Mouse (Mus musculus): ENCODE data around the gene Mapk11. TPM values are rescaled to one million over a fixed set of nuclear protein-coding genes. Genes with fewer than 3 reads are reported as not detected.

Gene Mapk11
- total and polyA plus RNA-seq, 3 experiments, result 0.04 TPM; not detected in 1

DNA sequence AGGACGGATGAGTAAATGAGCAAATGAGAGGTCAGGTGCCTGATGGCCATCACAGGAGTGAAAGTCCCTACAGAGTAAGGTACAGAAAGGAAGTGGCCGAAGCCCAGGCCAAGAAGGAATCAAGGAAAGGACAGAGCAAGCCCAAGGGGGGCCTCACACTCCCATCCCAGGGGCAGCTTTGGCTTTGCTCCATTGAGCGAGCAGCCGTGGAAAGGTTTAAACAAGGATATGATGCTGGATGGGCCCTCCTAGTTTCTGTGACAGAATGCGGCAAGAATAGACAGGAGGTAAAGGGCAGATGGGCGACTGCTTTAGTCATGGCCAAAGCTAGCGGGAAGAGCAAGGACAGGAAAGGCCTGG lies 11.4 kb downstream of the Mapk11 start:
- Histone ChIP-seq H3K9ac (ENCODE audit: control insufficient read depth, low read depth, low read length, poor library complexity, severe bottlenecking) (no peak overlapping the region), H3K4me3 (ENCODE audit: control insufficient read depth in 1 of 2, insufficient read depth in 1 of 2, low read depth in 2 of 2, low read length in 2 of 2) (no peak overlapping the region), H3K36me3 (ENCODE audit: control insufficient read depth in 1 of 2, insufficient read depth in 2 of 2, low read length in 2 of 2) (no peaks in the 10 kb centered on the region), H3K79me2 (ENCODE audit: control insufficient read depth, insufficient read depth, low read length, poor library complexity) (no peaks in the 10 kb centered on the region), H3K4me1 (ENCODE audit: control insufficient read depth in 1 of 2, insufficient read depth in 2 of 2, low read length in 2 of 2) (no peaks in the 10 kb centered on the region), H3K9me3 (replicated peaks; ENCODE audit: insufficient read depth, low read length) (no peaks in the 10 kb centered on the region), H3K27me3 (ENCODE audit: control insufficient read depth in 1 of 2, insufficient read depth in 2 of 2, low read length in 2 of 2) (no peaks in the 10 kb centered on the region; a peak in 1 of 4 replicates), H3K27ac (ENCODE audit: control insufficient read depth, low read depth, low read length) (no peak overlapping the region)
- TF ChIP-seq TAL1 (IDR thresholded peaks at IDR 0.05; ENCODE audit: low read length), result no peak
- TF ChIP-seq MYC (IDR thresholded peaks at IDR 0.05; ENCODE audit: low read depth, low read length), result no peak
- no peak for TF ChIP-seq ZC3H11A (IDR thresholded peaks at IDR 0.05; ENCODE audit: low read depth, low read length)
- no peak for TF ChIP-seq MAX (IDR thresholded peaks at IDR 0.05; ENCODE audit: low read length)
- TF ChIP-seq KAT2A (conservative IDR thresholded peaks at IDR 0.05; ENCODE audit: low read depth, low read length), result no peak
- no peak for TF ChIP-seq MAZ (IDR thresholded peaks at IDR 0.05; ENCODE audit: low read depth, low read length)
- no peak for TF ChIP-seq ZMIZ1 (IDR thresholded peaks at IDR 0.05; ENCODE audit: low read depth, low read length)
- TF ChIP-seq CTCF (IDR thresholded peaks at IDR 0.05 in 2 of 3, conservative IDR thresholded peaks at IDR 0.05 in 1 of 3; ENCODE audit: control insufficient read depth in 1 of 3, insufficient read depth in 1 of 3, low read depth in 2 of 3, low read length in 3 of 3, poor library complexity in 1 of 3, severe bottlenecking in 1 of 3), result no peak
- no peak for TF ChIP-seq POLR2AphosphoS2 (IDR thresholded peaks at IDR 0.05; ENCODE audit: low read length)
- TF ChIP-seq CHD2 (IDR thresholded peaks at IDR 0.05; ENCODE audit: low read length), result no peak
- no peak for TF ChIP-seq GABPA (IDR thresholded peaks at IDR 0.05; ENCODE audit: low read depth, low read length)
- TF ChIP-seq POLR2AphosphoS5 (IDR thresholded peaks at IDR 0.05; ENCODE audit: borderline replicate concordance, low read depth, low read length), result no peak
- no peak for TF ChIP-seq SMC3 (IDR thresholded peaks at IDR 0.05; ENCODE audit: low read depth, low read length)
- TF ChIP-seq EP300 (IDR thresholded peaks at IDR 0.05; ENCODE audit: low read depth in 1 of 2, low read length in 2 of 2), result no peak
- TF ChIP-seq POLR2A (IDR thresholded peaks at IDR 0.05; ENCODE audit: control insufficient read depth in 1 of 2, insufficient read depth in 1 of 2, low read depth in 1 of 2, low read length in 2 of 2, poor library complexity in 1 of 2), result no peak
- no peak for TF ChIP-seq SIN3A (IDR thresholded peaks at IDR 0.05; ENCODE audit: low read length)
- no peak for TF ChIP-seq ETS1 (IDR thresholded peaks at IDR 0.05; ENCODE audit: low read depth, low read length)
- TF ChIP-seq E2F4 (IDR thresholded peaks at IDR 0.05; ENCODE audit: borderline replicate concordance, low read depth, low read length), result no peak
- no peak for DNase-seq (ENCODE audit: low read depth, low spot score)

DNA sequence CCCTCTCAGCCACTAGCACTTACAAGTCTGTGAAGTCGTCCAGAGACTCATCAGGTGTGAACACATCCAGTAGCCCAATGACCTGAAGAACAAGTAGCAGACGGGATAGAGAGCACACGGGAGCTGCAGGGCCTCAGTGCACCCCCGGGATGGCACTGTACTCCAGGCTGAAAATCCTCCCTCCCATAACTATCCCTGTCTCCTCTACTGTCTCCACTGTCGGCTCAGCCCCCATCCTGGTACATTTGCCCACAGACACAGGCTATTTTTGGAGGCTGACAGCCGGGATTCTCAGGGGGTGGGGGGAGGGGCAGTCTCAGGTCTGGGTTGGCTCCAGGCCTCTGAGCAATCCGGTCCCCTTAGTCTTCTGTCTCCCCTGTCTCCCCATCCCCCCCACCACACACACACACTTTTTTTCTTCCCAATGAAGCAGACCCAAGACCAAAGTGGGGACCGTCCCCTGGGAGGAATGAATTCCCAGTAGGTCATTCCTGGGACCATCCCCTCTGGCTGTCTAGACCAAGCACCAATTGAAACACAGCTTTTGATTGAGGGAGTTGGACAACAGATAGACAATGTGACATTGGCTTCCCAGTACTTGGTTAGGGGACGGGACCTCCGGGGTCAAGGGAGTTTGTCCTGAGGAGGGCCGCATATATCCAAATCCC lies 11.9 kb downstream of the Mapk11 start:
- Histone ChIP-seq H3K9me3 (replicated peaks; ENCODE audit: insufficient read depth, low read length) (no peaks in the 10 kb centered on the region), H3K27ac (ENCODE audit: control insufficient read depth, low read depth, low read length) (no peak overlapping the region), H3K27me3 (ENCODE audit: control insufficient read depth in 1 of 2, insufficient read depth in 2 of 2, low read length in 2 of 2) (no peaks in the 10 kb centered on the region; a peak in 1 of 4 replicates), H3K4me3 (ENCODE audit: control insufficient read depth in 1 of 2, insufficient read depth in 1 of 2, low read depth in 2 of 2, low read length in 2 of 2) (no peak overlapping the region), H3K79me2 (ENCODE audit: control insufficient read depth, insufficient read depth, low read length, poor library complexity) (no peaks in the 10 kb centered on the region), H3K4me1 (ENCODE audit: control insufficient read depth in 1 of 2, insufficient read depth in 2 of 2, low read length in 2 of 2) (no peaks in the 10 kb centered on the region), H3K9ac (ENCODE audit: control insufficient read depth, low read depth, low read length, poor library complexity, severe bottlenecking) (no peak overlapping the region), H3K36me3 (ENCODE audit: control insufficient read depth in 1 of 2, insufficient read depth in 2 of 2, low read length in 2 of 2) (no peaks in the 10 kb centered on the region)
- TF ChIP-seq MXI1 (IDR thresholded peaks at IDR 0.05; ENCODE audit: low read depth, low read length) (no peak), USF2 (IDR thresholded peaks at IDR 0.05; ENCODE audit: borderline replicate concordance in 1 of 2, insufficient read depth in 1 of 2, low read depth in 1 of 2, low read length in 2 of 2) (no peak), JUND (IDR thresholded peaks at IDR 0.05; ENCODE audit: low read depth, low read length) (no peak), KAT2A (conservative IDR thresholded peaks at IDR 0.05; ENCODE audit: low read depth, low read length) (no peak), BHLHE40 (IDR thresholded peaks at IDR 0.05; ENCODE audit: borderline replicate concordance, low read depth, low read length) (no peak), ZC3H11A (IDR thresholded peaks at IDR 0.05; ENCODE audit: low read depth, low read length) (no peak), RCOR1 (IDR thresholded peaks at IDR 0.05; ENCODE audit: low read depth, low read length) (no peak), MYB (IDR thresholded peaks at IDR 0.05; ENCODE audit: low read depth, low read length) (no peak), GATA1 (IDR thresholded peaks at IDR 0.05; ENCODE audit: low read depth, low read length) (no peak), ZNF384 (IDR thresholded peaks at IDR 0.05; ENCODE audit: low read depth, low read length) (no peak), ETS1 (IDR thresholded peaks at IDR 0.05; ENCODE audit: low read depth, low read length) (no peak), USF1 (IDR thresholded peaks at IDR 0.05; ENCODE audit: low read depth, low read length) (no peak), EP300 (IDR thresholded peaks at IDR 0.05; ENCODE audit: low read depth in 1 of 2, low read length in 2 of 2) (no peak), CHD1 (IDR thresholded peaks at IDR 0.05; ENCODE audit: low read depth, low read length) (no peak), TBP (IDR thresholded peaks at IDR 0.05; ENCODE audit: low read depth, low read length) (no peak)
- DNase-seq (ENCODE audit: low read depth, low spot score), result no peak

Data from MEL (cell line).